Comparison of ENCODE assay signal across 9 mouse cellular contexts in the genomic region with DNA sequence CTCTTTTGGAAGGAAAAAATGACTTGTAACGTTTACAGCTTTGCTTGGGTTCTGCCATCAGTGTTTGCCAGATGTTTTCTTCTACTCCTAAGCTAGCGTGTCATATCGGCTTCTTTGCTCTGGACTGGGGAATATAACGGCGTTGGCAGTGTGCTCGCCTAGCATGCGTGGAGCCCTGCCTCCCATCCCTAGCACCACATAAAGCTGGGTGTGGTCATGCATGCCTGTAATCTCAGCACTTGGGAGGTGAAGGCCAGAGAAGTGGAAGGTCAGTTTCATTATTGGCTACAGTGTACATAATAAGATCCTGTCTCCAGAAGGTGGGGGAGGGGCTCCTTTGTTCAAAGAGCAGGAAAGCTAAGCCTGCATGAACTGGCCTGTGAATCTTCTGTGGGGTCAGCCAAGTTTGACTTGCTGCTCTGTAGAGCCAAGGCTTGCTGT. TPM values are rescaled to one million over a fixed set of nuclear protein-coding genes. Genes with fewer than 3 reads are reported as not detected.
DNase-seq lines count a peak whose midpoint lies in the region; ATAC-seq lines count a peak whose summit lies in the region.
"Had no signal": no experiment of that assay in that cellular context is flagged by ENCODE, and none has a peak within 500 bp of the region (broad histone marks: within the 10 kb centered on the region; RNA-seq: fewer than 3 reads in every experiment).

No protein-coding gene starts in this region.

- no peak overlapping the region for H3K27ac ChIP-seq in hindbrain, embryonic 11.5 days (ENCODE audit: low read depth, low read length)
- no peak overlapping the region for H3K27ac ChIP-seq in hindbrain, embryonic 16.5 days (ENCODE audit: low read depth, low read length)
- peak overlapping the region; percentile 94 for H3K27ac ChIP-seq in embryonic facial prominence, embryonic 15.5 days (replicated peaks)
- H3K27ac ChIP-seq in forebrain, embryonic 14.5 days (ENCODE audit: low read depth, low read length) = no peak overlapping the region
- H3K27ac ChIP-seq: liver, embryonic 15.5 days had no signal

- WGBS in hindbrain, embryonic 11.5 days = 89% methylated on average over 7 of the region's 7 CpGs
- 84% methylated on average over 7 of the region's 7 CpGs for WGBS in hindbrain, embryonic 16.5 days
- WGBS in embryonic facial prominence, embryonic 15.5 days = 37% methylated on average over 7 of the region's 7 CpGs
- 85% methylated on average over 7 of the region's 7 CpGs for WGBS in forebrain, embryonic 14.5 days

- H3K36me3 ChIP-seq in hindbrain, embryonic 11.5 days (ENCODE audit: control insufficient read depth, insufficient read depth, low read length) = no peaks in the 10 kb centered on the region
- no peaks in the 10 kb centered on the region for H3K36me3 ChIP-seq in hindbrain, embryonic 16.5 days (ENCODE audit: control insufficient read depth, insufficient read depth, low read length)
- no peaks in the 10 kb centered on the region for H3K36me3 ChIP-seq in embryonic facial prominence, embryonic 15.5 days
- H3K36me3 ChIP-seq in forebrain, embryonic 14.5 days (ENCODE audit: control insufficient read depth, insufficient read depth, low read length) = no peaks in the 10 kb centered on the region
- H3K36me3 ChIP-seq: liver, embryonic 15.5 days had no signal

- H3K4me2 ChIP-seq in hindbrain, embryonic 11.5 days (replicated peaks; ENCODE audit: low read depth, low read length) = no peak overlapping the region
- no peak overlapping the region for H3K4me2 ChIP-seq in hindbrain, embryonic 16.5 days (ENCODE audit: low read length)
- no peak overlapping the region for H3K4me2 ChIP-seq in embryonic facial prominence, embryonic 15.5 days (replicated peaks)
- H3K4me2 ChIP-seq in forebrain, embryonic 14.5 days (ENCODE audit: low read length) = no peak overlapping the region
- H3K4me2 ChIP-seq: liver, embryonic 15.5 days had no signal

- no peak overlapping the region for H3K4me3 ChIP-seq in hindbrain, embryonic 11.5 days (ENCODE audit: low read depth, low read length)
- no peak overlapping the region for H3K4me3 ChIP-seq in hindbrain, embryonic 16.5 days (ENCODE audit: low read length)
- no peak overlapping the region for H3K4me3 ChIP-seq in embryonic facial prominence, embryonic 15.5 days (replicated peaks)
- H3K4me3 ChIP-seq in forebrain, embryonic 14.5 days (ENCODE audit: low read depth, low read length) = no peak overlapping the region
- H3K4me3 ChIP-seq: liver, embryonic 15.5 days had no signal

- peak; percentile 32 for DNase-seq in hindbrain, embryonic 11.5 days (ENCODE audit: low spot score)
- DNase-seq in kidney, postnatal 25 days = peak; percentile 75 to 82
- DNase-seq in retina, postnatal 1 day = peak; percentile 16
- DNase-seq in forebrain, embryonic 14.5 days (ENCODE audit: low spot score) = no peak

- H3K27me3 ChIP-seq in hindbrain, embryonic 11.5 days (ENCODE audit: control insufficient read depth, insufficient read depth, low read length) = no peaks in the 10 kb centered on the region
- no peaks in the 10 kb centered on the region for H3K27me3 ChIP-seq in hindbrain, embryonic 16.5 days (replicated peaks; ENCODE audit: control insufficient read depth, insufficient read depth, low read length)
- no peaks in the 10 kb centered on the region for H3K27me3 ChIP-seq in embryonic facial prominence, embryonic 15.5 days
- no peaks in the 10 kb centered on the region for H3K27me3 ChIP-seq in forebrain, embryonic 14.5 days (replicated peaks; ENCODE audit: control insufficient read depth, insufficient read depth, low read length)
- H3K27me3 ChIP-seq: liver, embryonic 15.5 days had no signal

- H3K9me3 ChIP-seq in hindbrain, embryonic 11.5 days (ENCODE audit: control insufficient read depth, low read length) = no peaks in the 10 kb centered on the region
- no peaks in the 10 kb centered on the region for H3K9me3 ChIP-seq in hindbrain, embryonic 16.5 days (ENCODE audit: control insufficient read depth, low read length)
- H3K9me3 ChIP-seq in embryonic facial prominence, embryonic 15.5 days (replicated peaks) = no peaks in the 10 kb centered on the region
- H3K9me3 ChIP-seq in forebrain, embryonic 14.5 days (replicated peaks; ENCODE audit: control insufficient read depth, low read length) = no peaks in the 10 kb centered on the region
- H3K9me3 ChIP-seq: liver, embryonic 15.5 days had no signal

- no peak for ATAC-seq in hindbrain, embryonic 11.5 days (ENCODE audit: low FRiP score)
- ATAC-seq in hindbrain, embryonic 16.5 days = no peak
- ATAC-seq in embryonic facial prominence, embryonic 15.5 days (ENCODE audit: insufficient number of reproducible peaks, low FRiP score, low TSS enrichment, low read depth) = no peak
- ATAC-seq in forebrain, embryonic 14.5 days = no peak
- ATAC-seq in frontal cortex, adult (ENCODE audit: low TSS enrichment) = no peak
- ATAC-seq: activated CD4-positive, CD25-positive, alpha-beta regulatory T cell, adult 4 months had no signal

- no peak overlapping the region for H3K9ac ChIP-seq in hindbrain, embryonic 11.5 days (ENCODE audit: low read depth, low read length)
- H3K9ac ChIP-seq in hindbrain, embryonic 16.5 days (ENCODE audit: low read depth, low read length) = no peak overlapping the region
- H3K9ac ChIP-seq in embryonic facial prominence, embryonic 15.5 days = no peak overlapping the region
- no peak overlapping the region for H3K9ac ChIP-seq in forebrain, embryonic 14.5 days (ENCODE audit: low read length)
- H3K9ac ChIP-seq: liver, embryonic 15.5 days had no signal

- H3K4me1 ChIP-seq in hindbrain, embryonic 11.5 days (replicated peaks; ENCODE audit: control insufficient read depth, insufficient read depth, low read length) = peaks cover 9% of the 10 kb centered on the region
- H3K4me1 ChIP-seq in hindbrain, embryonic 16.5 days (ENCODE audit: control insufficient read depth, insufficient read depth, low read depth, low read length) = peaks cover 13% of the 10 kb centered on the region
- peaks cover 49% of the 10 kb centered on the region for H3K4me1 ChIP-seq in embryonic facial prominence, embryonic 15.5 days
- H3K4me1 ChIP-seq in forebrain, embryonic 14.5 days (ENCODE audit: control insufficient read depth, insufficient read depth, low read length) = peaks cover 18% of the 10 kb centered on the region

RNA-seq across cellular contexts. Expression of a gene that starts 1.5 kb away (rescaled TPM):
- polyA plus RNA-seq in hindbrain, embryonic 11.5 days (2014; fragmentation: Nextera tagmentation; extraction: Ambion mirVana) = 0.08 and 0.35 TPM in 2 replicates
- polyA plus RNA-seq in hindbrain, embryonic 16.5 days (2015; fragmentation: Nextera tagmentation; extraction: Ambion mirVana) = 0.06 and 0.14 TPM in 2 replicates
- polyA plus RNA-seq in embryonic facial prominence, embryonic 15.5 days (2015; fragmentation: Nextera tagmentation; extraction: Ambion mirVana) = 0.46 and 0.71 TPM in 2 replicates
- polyA plus RNA-seq in forebrain, embryonic 14.5 days (2014; fragmentation: Nextera tagmentation; extraction: Ambion mirVana) = 0.05 and 0.22 TPM in 2 replicates

RNA-seq across cellular contexts. Expression of a gene that starts 2.2 kb away (rescaled TPM):
- polyA plus RNA-seq in hindbrain, embryonic 11.5 days (2014; fragmentation: Nextera tagmentation; extraction: Ambion mirVana) = 31.6 and 33.2 TPM in 2 replicates
- polyA plus RNA-seq in hindbrain, embryonic 16.5 days (2015; fragmentation: Nextera tagmentation; extraction: Ambion mirVana) = 9.6 and 11.2 TPM in 2 replicates
- 120 TPM in 2 replicates for polyA plus RNA-seq in embryonic facial prominence, embryonic 15.5 days (2015; fragmentation: Nextera tagmentation; extraction: Ambion mirVana)
- 11.1 and 11.7 TPM in 2 replicates for polyA plus RNA-seq in forebrain, embryonic 14.5 days (2014; fragmentation: Nextera tagmentation; extraction: Ambion mirVana)

RNA-seq across cellular contexts. Expression of a gene that starts 19.0 kb away (rescaled TPM):
- polyA plus RNA-seq in hindbrain, embryonic 11.5 days (2014; fragmentation: Nextera tagmentation; extraction: Ambion mirVana) = 381 and 414 TPM in 2 replicates
- 303 and 330 TPM in 2 replicates for polyA plus RNA-seq in hindbrain, embryonic 16.5 days (2015; fragmentation: Nextera tagmentation; extraction: Ambion mirVana)
- polyA plus RNA-seq in embryonic facial prominence, embryonic 15.5 days (2015; fragmentation: Nextera tagmentation; extraction: Ambion mirVana) = 279 and 291 TPM in 2 replicates
- polyA plus RNA-seq in forebrain, embryonic 14.5 days (2014; fragmentation: Nextera tagmentation; extraction: Ambion mirVana) = 279 and 286 TPM in 2 replicates

RNA-seq across cellular contexts. Expression of a gene that starts 19.1 kb away (rescaled TPM):
- 59.4 and 61.2 TPM in 2 replicates for polyA plus RNA-seq in hindbrain, embryonic 11.5 days (2014; fragmentation: Nextera tagmentation; extraction: Ambion mirVana)
- 31.6 and 35.0 TPM in 2 replicates for polyA plus RNA-seq in hindbrain, embryonic 16.5 days (2015; fragmentation: Nextera tagmentation; extraction: Ambion mirVana)
- polyA plus RNA-seq in embryonic facial prominence, embryonic 15.5 days (2015; fragmentation: Nextera tagmentation; extraction: Ambion mirVana) = 53.7 and 54.7 TPM in 2 replicates
- polyA plus RNA-seq in forebrain, embryonic 14.5 days (2014; fragmentation: Nextera tagmentation; extraction: Ambion mirVana) = 34.6 and 35.8 TPM in 2 replicates

RNA-seq across cellular contexts. Expression of a gene that starts 26.7 kb away (rescaled TPM):
- polyA plus RNA-seq in hindbrain, embryonic 11.5 days (2014; fragmentation: Nextera tagmentation; extraction: Ambion mirVana) = not detected in 2 replicates
- 0.61 TPM in 1 of 2 replicates, not detected in the other for polyA plus RNA-seq in hindbrain, embryonic 16.5 days (2015; fragmentation: Nextera tagmentation; extraction: Ambion mirVana)
- not detected in 2 replicates for polyA plus RNA-seq in embryonic facial prominence, embryonic 15.5 days (2015; fragmentation: Nextera tagmentation; extraction: Ambion mirVana)
- polyA plus RNA-seq in forebrain, embryonic 14.5 days (2014; fragmentation: Nextera tagmentation; extraction: Ambion mirVana) = not detected in 2 replicates
- polyA plus RNA-seq: activated CD4-positive, CD25-positive, alpha-beta regulatory T cell, adult 4 months; liver, embryonic 15.5 days had no signal
